Mouse (Mus musculus) midbrain, postnatal 0 days (tissue): ENCODE measurements at regions not wholly inside any gene's neighbourhood (a gene's known extent, or its start where the extent isn't known, plus 50 kb on each side); places are given as distances from the start of the nearest gene placed in this dataset.
A peak's percentile ranks its signal among the peaks of the same experiment; 100 is the strongest.

Source experiments
- ATAC-seq: fragments of 200-750 bp; cut with Nextera tagmentation; 2 replicates; pipeline ENCODE4 v1.8.0; 2017; ENCODE audit warnings: moderate number of reproducible peaks, mild to moderate bottlenecking, moderate TSS enrichment, moderate library complexity; ENCODE audit not compliant: low FRiP score
- DNase-seq: peaks from one replicate; pipeline ENCODE4 v3.0.0-alpha.2; 2015; ENCODE audit warnings: low spot score
- H3K27ac ChIP-seq: fragments of 300-500 bp; sonication (generic); 2 replicates; pipeline ENCODE4 v1.5.1; 2014; ENCODE audit warnings: low read depth, mild to moderate bottlenecking, low read length, mixed read lengths
- H3K27me3 ChIP-seq: fragments of 300-500 bp; sonication (generic); 2 replicates; pipeline ENCODE4 v1.6.1; 2014; ENCODE audit warnings: low read length, control low read depth, mixed read lengths; ENCODE audit not compliant: insufficient read depth
- H3K36me3 ChIP-seq: fragments of 300-500 bp; sonication (generic); 2 replicates; pipeline ENCODE4 v1.6.1; 2014; ENCODE audit warnings: low read length, control low read depth, mixed read lengths; ENCODE audit not compliant: insufficient read depth
- H3K4me1 ChIP-seq: fragments of 300-500 bp; sonication (generic); 2 replicates; pipeline ENCODE4 v1.6.1; 2014; ENCODE audit warnings: mild to moderate bottlenecking, control low read depth, antibody characterized with exemption, low read length, mixed read lengths; ENCODE audit not compliant: insufficient read depth
- H3K4me2 ChIP-seq: fragments of 300-500 bp; sonication (generic); 2 replicates; pipeline ENCODE4 v1.6.1; 2014; ENCODE audit warnings: low read depth, mild to moderate bottlenecking, low read length, mixed read lengths; ENCODE audit not compliant: poor library complexity, severe bottlenecking
- H3K4me3 ChIP-seq: fragments of 300-500 bp; sonication (generic); 2 replicates; pipeline ENCODE4 v1.5.1; 2014; ENCODE audit warnings: low read depth, mild to moderate bottlenecking, low read length, moderate library complexity
- H3K9ac ChIP-seq: fragments of 300-500 bp; sonication (generic); replicated peaks from 2 replicates; pipeline ENCODE4 v1.6.1; 2014; ENCODE audit warnings: mild to moderate bottlenecking, low read length, moderate library complexity, mixed read lengths; ENCODE audit not compliant: poor library complexity, severe bottlenecking
- H3K9me3 ChIP-seq: fragments of 300-500 bp; sonication (generic); 2 replicates; pipeline ENCODE4 v1.6.1; 2016; ENCODE audit warnings: low read length, control low read depth
- CTCF ChIP-seq: IDR thresholded peaks from 2 replicates; pipeline ENCODE4 v1.5.1; 2016; ENCODE audit warnings: antibody characterized with exemption, mild to moderate bottlenecking
- WGBS: fragments of 180-500 bp; shearing (Covaris S2); extraction: QIAGEN DNeasy Blood & Tissue Kit; methylation state at CpG from one replicate; pipeline ENCODE4 v1.1.7; 2014; 5-methylcytosine and 5-hydroxymethylcytosine counted together

DNA sequence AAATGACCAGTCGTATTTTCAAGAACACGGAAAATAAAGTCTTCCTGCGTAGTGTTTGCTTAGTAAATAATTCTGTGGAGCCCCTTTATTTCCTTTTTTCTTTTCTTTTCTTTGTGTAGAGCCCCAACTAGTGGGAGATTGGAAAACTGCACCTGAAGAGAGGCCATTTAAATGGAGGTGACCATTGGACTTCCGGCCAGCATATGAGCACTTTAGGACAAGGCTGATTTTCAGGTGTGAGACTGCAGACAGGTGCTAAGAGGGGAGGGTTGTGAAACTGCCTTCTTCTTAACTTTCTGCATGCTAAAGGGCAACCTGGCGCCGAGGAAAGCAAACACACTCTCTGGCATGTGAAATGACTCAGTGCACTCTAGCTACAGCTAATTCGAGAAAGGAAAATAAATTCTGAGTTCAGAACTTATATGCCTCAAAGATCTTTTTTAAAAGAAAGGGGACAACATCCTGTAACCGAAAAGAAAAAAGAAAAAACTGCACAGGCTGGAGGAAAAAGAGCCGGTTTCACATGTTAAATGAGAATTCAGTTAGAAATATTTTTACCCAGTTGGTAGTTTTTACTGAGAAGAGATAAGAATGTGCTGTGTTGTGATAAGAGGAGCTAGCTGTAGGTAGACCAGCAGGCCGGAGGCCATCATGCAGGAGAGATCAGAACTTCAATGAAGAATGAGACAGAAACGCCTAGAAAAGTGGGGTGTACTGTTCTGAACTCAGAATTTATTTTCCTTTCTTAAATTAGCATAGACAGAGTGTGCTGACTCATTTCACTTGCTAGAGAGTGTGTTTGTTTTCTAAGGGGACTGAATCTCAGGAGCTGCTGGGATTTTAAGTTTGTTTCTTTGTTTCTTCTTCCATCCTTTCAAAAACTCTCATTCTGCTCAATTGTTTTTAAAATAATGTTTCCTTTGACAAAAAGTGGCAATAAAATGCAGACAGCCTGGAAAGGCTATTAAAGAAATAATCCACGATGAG, 65.8 kb upstream of the Prep start:
- H3K9me3 ChIP-seq: no peaks in the 10 kb centered on the region
- no peaks in the 10 kb centered on the region for H3K4me1 ChIP-seq
- DNase-seq: peak; percentile 70
- peak overlapping the region; percentile 77 for H3K4me2 ChIP-seq
- 44% methylated on average over 12 of the region's 12 CpGs for WGBS
- no peaks in the 10 kb centered on the region for H3K27me3 ChIP-seq
- peak overlapping the region; percentile 41 for H3K4me3 ChIP-seq
- ATAC-seq: peak; percentile 44; the same call in 1 of the 2 replicates
- H3K27ac ChIP-seq: no peak overlapping the region
- peak overlapping the region; percentile 54 for H3K9ac ChIP-seq
- H3K36me3 ChIP-seq: no peaks in the 10 kb centered on the region
- peak; percentile 93 for TF ChIP-seq CTCF

DNA sequence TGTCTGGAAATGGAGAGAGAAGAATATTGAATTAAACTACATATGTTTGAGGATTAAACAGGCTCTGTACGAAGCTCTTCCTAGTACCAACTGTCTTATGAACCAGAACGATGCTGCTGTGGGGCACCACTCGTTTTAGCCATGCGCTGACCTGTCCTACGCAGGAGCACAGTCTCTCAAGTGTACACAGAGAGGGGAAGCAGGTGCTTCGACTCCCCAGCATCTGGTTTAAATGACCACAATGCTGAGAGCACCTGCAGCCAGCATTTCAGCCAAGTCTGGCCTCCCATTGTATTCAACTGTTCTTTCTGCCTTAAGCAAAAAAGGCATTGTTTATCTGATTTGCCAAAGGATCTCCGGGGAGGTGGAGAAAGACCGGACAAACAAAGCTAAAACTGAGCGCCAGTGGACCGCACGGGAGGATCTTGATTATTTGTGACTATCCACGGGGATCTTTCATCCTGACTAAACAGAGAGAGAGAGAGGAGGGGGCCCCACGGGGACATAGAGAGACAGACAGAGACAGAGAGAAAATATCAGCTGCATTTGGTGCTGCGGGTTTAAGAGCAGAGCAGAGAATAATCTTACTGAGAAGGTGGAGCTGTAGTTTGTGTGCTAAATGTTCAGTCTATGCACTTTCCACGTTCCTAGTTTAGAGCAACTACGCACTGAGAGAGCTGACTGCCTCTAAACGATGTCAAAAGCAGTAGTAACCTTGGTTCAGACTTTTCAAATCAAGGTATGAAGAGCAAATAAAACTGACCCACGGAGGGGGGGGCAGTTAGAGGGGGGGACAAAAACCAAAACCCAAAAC, 66.8 kb upstream of the Prep start:
- Histone ChIP-seq H3K4me1 (no peaks in the 10 kb centered on the region), H3K4me2 (peak overlapping the region; percentile 77), H3K27me3 (no peaks in the 10 kb centered on the region), H3K4me3 (peak overlapping the region; percentile 41), H3K9me3 (no peaks in the 10 kb centered on the region), H3K36me3 (no peaks in the 10 kb centered on the region), H3K27ac (peak overlapping the region; percentile 32; the same call in 1 of the 2 replicates), H3K9ac (peak overlapping the region; percentile 54)
- DNase-seq (peak; percentile 16), ATAC-seq (peak; percentile 48; the same call in 1 of the 2 replicates)
- 6% methylated on average over 18 of the region's 18 CpGs for whole genome bisulfite sequencing
- TF ChIP-seq CTCF: no peak

DNA sequence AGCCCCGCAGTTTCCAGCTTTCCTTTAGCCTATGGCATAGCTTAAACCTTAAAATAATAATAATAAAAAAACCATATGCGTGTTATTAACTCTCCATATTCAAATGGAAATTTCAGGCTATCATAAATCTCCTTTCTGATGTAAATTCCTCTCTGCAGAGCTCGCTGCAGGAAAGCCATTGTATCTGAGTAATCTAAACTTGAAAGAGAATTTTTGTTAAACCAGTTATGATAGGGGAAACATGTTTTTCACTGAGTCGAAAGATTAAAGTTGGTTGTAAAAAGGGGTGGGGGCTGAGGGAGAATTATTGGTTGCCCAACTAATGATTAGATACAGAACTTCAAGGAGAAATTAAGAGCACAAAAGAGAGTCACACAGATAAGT, 69.1 kb upstream of the Prep start:
- WGBS: 8% methylated on average over 4 of the region's 4 CpGs
- Histone ChIP-seq H3K4me1 (no peaks in the 10 kb centered on the region), H3K27ac (no peak overlapping the region), H3K9ac (no peak overlapping the region), H3K9me3 (no peaks in the 10 kb centered on the region), H3K4me3 (no peak overlapping the region; the same call in 1 of the 2 replicates), H3K27me3 (no peaks in the 10 kb centered on the region), H3K4me2 (peak overlapping the region; percentile 26), H3K36me3 (no peaks in the 10 kb centered on the region)
- ATAC-seq (no peak), DNase-seq (no peak)
- no peak for TF ChIP-seq CTCF

DNA sequence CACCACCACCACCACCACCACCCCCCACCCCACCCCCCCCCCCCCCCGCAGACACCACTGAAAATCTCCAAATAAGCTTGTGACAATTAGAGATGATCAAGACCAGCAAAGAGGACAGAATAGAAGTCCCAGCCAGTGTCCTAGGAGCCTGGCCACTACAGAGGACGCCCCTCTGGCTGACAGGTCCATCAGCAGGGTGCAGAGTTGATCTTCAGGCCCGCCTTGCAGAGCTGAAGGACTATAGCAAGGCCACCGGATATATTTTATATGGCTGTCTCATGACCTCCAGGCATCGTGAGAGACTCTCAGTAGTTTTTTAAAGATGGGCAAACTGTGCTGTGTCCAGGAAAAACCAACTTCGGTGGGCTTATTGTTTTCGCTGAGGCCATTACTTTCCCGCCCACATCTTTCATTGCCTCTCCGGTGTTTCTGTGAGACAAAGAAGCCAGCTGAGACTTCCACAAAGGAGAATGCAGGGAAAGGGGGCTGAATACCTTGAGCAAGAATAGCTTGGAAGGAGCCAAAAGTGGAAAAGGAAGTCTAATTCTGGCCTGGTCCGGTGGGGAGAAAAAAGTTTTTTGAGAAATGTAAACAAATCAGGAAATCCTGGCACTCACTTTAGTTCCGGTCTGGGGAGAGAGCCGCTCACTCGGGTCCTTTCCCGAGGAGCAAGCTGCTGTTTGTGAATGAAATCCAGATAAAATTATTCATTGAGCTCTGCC, 69.7 kb upstream of the Prep start:
- TF ChIP-seq CTCF: no peak
- ATAC-seq (no peak), DNase-seq (no peak)
- 8% methylated on average over 14 of the region's 14 CpGs for WGBS
- peak overlapping the region; percentile 5; the same call in 1 of the 2 replicates for H3K4me3 ChIP-seq
- H3K9ac ChIP-seq: no peak overlapping the region
- no peaks in the 10 kb centered on the region for H3K4me1 ChIP-seq
- H3K4me2 ChIP-seq: peak overlapping the region; percentile 26
- H3K27ac ChIP-seq: no peak overlapping the region
- no peaks in the 10 kb centered on the region for H3K36me3 ChIP-seq
- H3K27me3 ChIP-seq: no peaks in the 10 kb centered on the region
- no peaks in the 10 kb centered on the region for H3K9me3 ChIP-seq

DNA sequence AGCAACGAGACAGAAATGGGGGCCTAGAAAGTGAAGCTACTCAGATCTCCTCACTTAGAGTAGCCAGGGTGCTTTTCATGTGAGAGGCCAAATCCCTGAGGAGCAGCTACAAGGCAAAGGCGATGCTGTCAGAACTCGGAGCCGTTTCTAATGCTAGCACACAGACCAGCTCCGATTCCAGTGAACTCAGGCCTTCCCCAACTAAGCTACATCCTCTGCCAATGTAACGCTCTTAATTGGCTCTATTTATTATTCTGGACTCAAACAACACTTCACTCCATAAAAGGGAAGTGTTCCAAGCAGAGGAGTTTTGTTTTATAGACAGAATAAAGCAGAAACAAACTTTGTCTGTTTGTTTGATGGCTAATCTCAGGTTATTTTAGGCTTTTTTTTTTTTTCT, 71.2 kb upstream of the Prep start:
- Histone ChIP-seq H3K36me3 (no peaks in the 10 kb centered on the region), H3K27ac (no peak overlapping the region), H3K4me2 (no peak overlapping the region), H3K27me3 (no peaks in the 10 kb centered on the region), H3K9ac (no peak overlapping the region), H3K4me1 (no peaks in the 10 kb centered on the region), H3K9me3 (no peaks in the 10 kb centered on the region), H3K4me3 (no peak overlapping the region)
- TF ChIP-seq CTCF: no peak
- 43% methylated on average over 6 of the region's 6 CpGs for WGBS
- ATAC-seq: no peak
- no peak for DNase-seq
